In genomic region chr15:84115727-84116126, GRCm38 (mm10) we compare ENCODE assay signal across 14 mouse cellular contexts. TPM values are rescaled to one million over a fixed set of nuclear protein-coding genes. Genes with fewer than 3 reads are reported as not detected.
DNase-seq lines count a peak whose midpoint lies in the region; ATAC-seq and TF ChIP-seq lines count a peak whose summit lies in the region.
"Had no signal": no experiment of that assay in that cellular context is flagged by ENCODE, and none has a peak within 500 bp of the region (broad histone marks: within the 10 kb centered on the region; RNA-seq: fewer than 3 reads in every experiment).

No protein-coding gene starts in this region.

- H3K36me3 ChIP-seq in hindbrain, embryonic 16.5 days (ENCODE audit: control insufficient read depth, insufficient read depth, low read length): no peaks in the 10 kb centered on the region
- H3K36me3 ChIP-seq in hindbrain, embryonic 14.5 days (replicated peaks; ENCODE audit: control insufficient read depth, insufficient read depth): no peaks in the 10 kb centered on the region
- H3K36me3 ChIP-seq: G1E had no signal

- no peak overlapping the region for H3K27ac ChIP-seq in hindbrain, embryonic 16.5 days (ENCODE audit: low read depth, low read length)
- no peak overlapping the region for H3K27ac ChIP-seq in hindbrain, embryonic 14.5 days

- TF ChIP-seq POLR2A in lung, adult 2 months (IDR thresholded peaks at IDR 0.05; ENCODE audit: borderline replicate concordance, extremely low read depth, low read depth, low read length): no peak

- H3K27me3 ChIP-seq in hindbrain, embryonic 16.5 days (replicated peaks; ENCODE audit: control insufficient read depth, insufficient read depth, low read length): no peaks in the 10 kb centered on the region; the same call in 1 of the 2 replicates
- no peaks in the 10 kb centered on the region for H3K27me3 ChIP-seq in hindbrain, embryonic 14.5 days (ENCODE audit: control insufficient read depth, insufficient read depth, low read length)

- peak; percentile 33 for TF ChIP-seq CTCF in lung, adult 2 months (IDR thresholded peaks at IDR 0.05; ENCODE audit: insufficient read depth, low read length)

- H3K4me1 ChIP-seq in hindbrain, embryonic 16.5 days (ENCODE audit: control insufficient read depth, insufficient read depth, low read depth, low read length): no peaks in the 10 kb centered on the region
- H3K4me1 ChIP-seq in hindbrain, embryonic 14.5 days (replicated peaks; ENCODE audit: control insufficient read depth, insufficient read depth, low read length): no peaks in the 10 kb centered on the region
- H3K4me1 ChIP-seq in lung, adult 2 months (ENCODE audit: control insufficient read depth, insufficient read depth, low read length): no peaks in the 10 kb centered on the region

- no peak overlapping the region for H3K9ac ChIP-seq in hindbrain, embryonic 16.5 days (ENCODE audit: low read depth, low read length)
- H3K9ac ChIP-seq in hindbrain, embryonic 14.5 days: no peak overlapping the region

- 0 out of 2 replicates have a peak, but pooled peaks have one; percentile 42 for ATAC-seq in hindbrain, embryonic 16.5 days
- no peak for ATAC-seq in hindbrain, embryonic 14.5 days (ENCODE audit: low FRiP score)
- peak; percentile 45; the same call in 1 of the 2 replicates for ATAC-seq in megakaryocyte-erythroid progenitor cell, adult 5-6 weeks (replicated peaks; ENCODE audit: low FRiP score, low TSS enrichment, poor library complexity, severe bottlenecking)

- no peaks in the 10 kb centered on the region for H3K9me3 ChIP-seq in hindbrain, embryonic 16.5 days (ENCODE audit: control insufficient read depth, low read length)
- H3K9me3 ChIP-seq in hindbrain, embryonic 14.5 days (ENCODE audit: control insufficient read depth, low read length): no peaks in the 10 kb centered on the region

- no peak for DNase-seq in hindbrain, embryonic 14.5 days (ENCODE audit: low spot score)
- no peak for DNase-seq in lung, adult 2 months
- no peak for DNase-seq in lung, adult 18-20 months
- DNase-seq in brain, adult 2 months (ENCODE audit: low read depth, low spot score): peak; percentile 58
- no peak for DNase-seq in urinary bladder, adult 18-20 months (ENCODE audit: low spot score in 2 of 2)
- DNase-seq: cerebellum, adult 11-12 months; gastrocnemius, postnatal 14 days had no signal

- no peak overlapping the region for H3K4me2 ChIP-seq in hindbrain, embryonic 16.5 days (ENCODE audit: low read length)
- no peak overlapping the region for H3K4me2 ChIP-seq in hindbrain, embryonic 14.5 days (replicated peaks)

- H3K4me3 ChIP-seq in hindbrain, embryonic 16.5 days (ENCODE audit: low read length): no peak overlapping the region
- H3K4me3 ChIP-seq in hindbrain, embryonic 14.5 days (replicated peaks; ENCODE audit: low read length): no peak overlapping the region
- no peak overlapping the region for H3K4me3 ChIP-seq in lung, adult 2 months (replicated peaks; ENCODE audit: extremely low read depth, low read depth, low read length)

- 57% methylated on average over 5 of the region's 5 CpGs for WGBS in hindbrain, embryonic 16.5 days
- WGBS in hindbrain, embryonic 14.5 days: 64% methylated on average over 5 of the region's 5 CpGs
- 45% methylated on average over 5 of the region's 5 CpGs for WGBS in lung, adult 2 months

RNA-seq across cellular contexts. Expression of gene Pnpla5, which starts 7.2 kb away (rescaled TPM):
- polyA plus RNA-seq in hindbrain, embryonic 16.5 days (2015; fragmentation: Nextera tagmentation; extraction: Ambion mirVana): not detected in 2 replicates
- polyA plus RNA-seq in hindbrain, embryonic 14.5 days (2014; fragmentation: Nextera tagmentation; extraction: Ambion mirVana): not detected in 2 replicates
- polyA plus RNA-seq in lung, adult 2 months (2012; rRNA removed): 1.0 and 1.2 TPM in 2 replicates
- total RNA-seq in megakaryocyte-erythroid progenitor cell, adult 5-6 weeks (2014; fragmentation: Nextera tagmentation): not detected in 2 replicates
- not detected in 2 replicates for total RNA-seq in megakaryocyte-erythroid progenitor cell, adult 5-6 weeks (2017)
- total RNA-seq: G1E; gastrocnemius, postnatal 14 days; heart, postnatal 10 days; left cerebral cortex, postnatal 10 days had no signal
- polyA plus RNA-seq: G1E; kidney, embryonic 14.5 days; testis, adult 2 months had no signal

RNA-seq across cellular contexts. Expression of gene Sult4a1, which starts 10.2 kb away (rescaled TPM):
- 138 and 143 TPM in 2 replicates for polyA plus RNA-seq in hindbrain, embryonic 16.5 days (2015; fragmentation: Nextera tagmentation; extraction: Ambion mirVana)
- 70.3 and 78.6 TPM in 2 replicates for polyA plus RNA-seq in hindbrain, embryonic 14.5 days (2014; fragmentation: Nextera tagmentation; extraction: Ambion mirVana)
- 0.46 and 0.69 TPM in 2 replicates for polyA plus RNA-seq in lung, adult 2 months (2012; rRNA removed)
- total RNA-seq in megakaryocyte-erythroid progenitor cell, adult 5-6 weeks (2014; fragmentation: Nextera tagmentation): not detected in 2 replicates
- not detected in 2 replicates for total RNA-seq in megakaryocyte-erythroid progenitor cell, adult 5-6 weeks (2017)
- total RNA-seq: G1E; heart, postnatal 10 days had no signal
- polyA plus RNA-seq: G1E had no signal

RNA-seq across cellular contexts. Expression of gene Efcab6, which starts 50.5 kb away (rescaled TPM):
- polyA plus RNA-seq in hindbrain, embryonic 16.5 days (2015; fragmentation: Nextera tagmentation; extraction: Ambion mirVana): 0.65 and 0.72 TPM in 2 replicates
- 0.51 and 0.88 TPM in 2 replicates for polyA plus RNA-seq in hindbrain, embryonic 14.5 days (2014; fragmentation: Nextera tagmentation; extraction: Ambion mirVana)
- polyA plus RNA-seq in lung, adult 2 months (2012; rRNA removed): 1.6 and 2.2 TPM in 2 replicates
- total RNA-seq in megakaryocyte-erythroid progenitor cell, adult 5-6 weeks (2014; fragmentation: Nextera tagmentation): not detected in 2 replicates
- not detected in 2 replicates for total RNA-seq in megakaryocyte-erythroid progenitor cell, adult 5-6 weeks (2017)
- total RNA-seq: G1E; heart, postnatal 10 days had no signal
- polyA plus RNA-seq: G1E; kidney, embryonic 14.5 days had no signal

RNA-seq across cellular contexts. Expression of gene Pnpla3, which starts 51.9 kb away (rescaled TPM):
- polyA plus RNA-seq in hindbrain, embryonic 16.5 days (2015; fragmentation: Nextera tagmentation; extraction: Ambion mirVana): 6.0 and 6.4 TPM in 2 replicates
- 3.4 and 4.2 TPM in 2 replicates for polyA plus RNA-seq in hindbrain, embryonic 14.5 days (2014; fragmentation: Nextera tagmentation; extraction: Ambion mirVana)
- 31.9 and 33.9 TPM in 2 replicates for polyA plus RNA-seq in lung, adult 2 months (2012; rRNA removed)
- total RNA-seq in megakaryocyte-erythroid progenitor cell, adult 5-6 weeks (2014; fragmentation: Nextera tagmentation): not detected in 2 replicates
- not detected in 2 replicates for total RNA-seq in megakaryocyte-erythroid progenitor cell, adult 5-6 weeks (2017)
- total RNA-seq: G1E had no signal
- polyA plus RNA-seq: G1E had no signal

Comparison
In these comparisons a context has a peak if more than half of its experiments do, and no peak if none do; other contexts are left out.
1. RNA of gene Sult4a1, which starts 10.2 kb away (polyA plus RNA-seq): 138 to 143 TPM in hindbrain, embryonic 16.5 days and 70.3 to 78.6 TPM in hindbrain, embryonic 14.5 days; 0.46 to 0.69 TPM in lung, adult 2 months; every median in the first group is over 10 times any median in the second.